Mouse (Mus musculus) intestine, embryonic 14.5 days (tissue): ENCODE measurements around the gene Pkig. TPM values are rescaled to one million over a fixed set of nuclear protein-coding genes. Genes with fewer than 3 reads are reported as not detected.
A peak's percentile ranks its signal among the peaks of the same experiment; 100 is the strongest.
"Not testable (repeated sequence)": the region's sequence is repeated elsewhere in the genome, so short reads cannot be mapped to it uniquely, and the experiment has no call there.

Experiments used
- ATAC-seq: fragments of 200-750 bp; cut with Nextera tagmentation; replicated peaks from 2 replicates; pipeline ENCODE4 v1.8.0; 2017; ENCODE audit warnings: low read depth, moderate number of reproducible peaks, moderate TSS enrichment, moderate library complexity; ENCODE audit not compliant: low FRiP score, low TSS enrichment
- DNase-seq: peaks from one replicate; pipeline ENCODE4 v3.0.0-alpha.2; 2018; ENCODE audit warnings: low spot score
- H3K27ac ChIP-seq: fragments of 300-500 bp; sonication (generic); 2 replicates; pipeline ENCODE4 v1.5.1; 2014; ENCODE audit warnings: low read depth, mild to moderate bottlenecking, control low read depth
- H3K27me3 ChIP-seq: fragments of 300-500 bp; sonication (generic); replicated peaks from 2 replicates; pipeline ENCODE4 v1.6.1; 2014; ENCODE audit warnings: low read length, control low read depth; ENCODE audit not compliant: control insufficient read depth, insufficient read depth
- H3K36me3 ChIP-seq: fragments of 300-500 bp; sonication (generic); 2 replicates; pipeline ENCODE4 v1.6.1; 2014; ENCODE audit warnings: low read length, control low read depth; ENCODE audit not compliant: control insufficient read depth, insufficient read depth
- H3K4me1 ChIP-seq: fragments of 300-500 bp; sonication (generic); replicated peaks from 2 replicates; pipeline ENCODE4 v1.6.1; 2014; ENCODE audit warnings: low read length, control low read depth, mixed read lengths; ENCODE audit not compliant: control insufficient read depth, insufficient read depth
- H3K4me2 ChIP-seq: fragments of 300-500 bp; sonication (generic); 2 replicates; pipeline ENCODE4 v1.6.1; 2014; ENCODE audit warnings: low read length
- H3K4me3 ChIP-seq: fragments of 300-500 bp; sonication (generic); 2 replicates; pipeline ENCODE4 v1.5.1; 2014; ENCODE audit warnings: low read depth, low read length, control low read depth, mixed read lengths
- H3K9ac ChIP-seq: fragments of 300-500 bp; sonication (generic); 2 replicates; pipeline ENCODE4 v1.6.1; 2014; ENCODE audit warnings: mild to moderate bottlenecking, low read length
- H3K9me3 ChIP-seq: fragments of 300-500 bp; sonication (generic); 2 replicates; pipeline ENCODE4 v1.6.1; 2016; ENCODE audit warnings: low read length, control low read depth; ENCODE audit not compliant: control insufficient read depth
- WGBS: fragments of 180-500 bp; shearing (Covaris S2); extraction: QIAGEN DNeasy Blood & Tissue Kit; methylation state at CpG from one replicate; pipeline ENCODE4 v1.1.7; 2014; 5-methylcytosine and 5-hydroxymethylcytosine counted together
- polyA plus RNA-seq: library from polyadenylated mRNA; unstranded; fragments of >200 nt; fragmentation: Nextera tagmentation; extraction: Ambion mirVana; gene quantifications from 2 replicates; pipeline ENCODE4 v1.2.1, GENCODE M21; 2014

The Pkig gene
- polyA plus RNA-seq, 1 experiment from 2014 or later = 130 TPM

- H3K27me3 ChIP-seq = no peaks in the 10 kb centered on the region
- 79% methylated on average over 3 of the region's 3 CpGs for WGBS
- H3K4me3 ChIP-seq = no peak overlapping the region
- DNase-seq = no peak
- no peak for ATAC-seq
- H3K9me3 ChIP-seq = no peaks in the 10 kb centered on the region
- H3K4me1 ChIP-seq = no peaks in the 10 kb centered on the region
- no peak overlapping the region for H3K9ac ChIP-seq
- peaks cover 94% of the 10 kb centered on the region for H3K36me3 ChIP-seq
- H3K4me2 ChIP-seq = no peak overlapping the region
- no peak overlapping the region for H3K27ac ChIP-seq
These were observed 40.8 kb upstream of the Pkig start for GRCm38 (mm10) chr2:163617232-163617863.

DNA sequence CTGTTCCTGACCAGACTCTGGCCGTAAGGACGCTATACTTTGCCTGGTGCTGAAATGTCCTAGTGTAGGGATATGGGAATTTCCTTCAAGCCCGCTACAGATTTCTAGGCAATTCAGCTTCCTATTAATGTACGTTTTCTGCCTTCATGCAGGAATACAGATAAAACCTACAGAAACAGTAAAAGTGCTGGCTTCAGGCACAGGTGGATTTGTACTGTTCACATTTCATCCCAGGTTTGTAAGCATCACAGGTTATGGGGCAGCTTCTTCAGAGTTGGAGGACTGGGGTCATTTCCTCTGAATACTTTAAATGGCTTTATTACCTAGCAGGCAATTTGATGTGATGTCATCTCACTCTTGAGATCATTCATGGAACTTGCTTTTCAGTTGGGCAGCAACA is 40.3 kb upstream of the Pkig start:
- H3K4me1 ChIP-seq = no peaks in the 10 kb centered on the region
- no peak overlapping the region for H3K4me3 ChIP-seq
- H3K9ac ChIP-seq = no peak overlapping the region
- H3K9me3 ChIP-seq = no peaks in the 10 kb centered on the region
- 85% methylated on average over 4 of the region's 4 CpGs for WGBS
- H3K36me3 ChIP-seq = peaks cover 94% of the 10 kb centered on the region
- no peaks in the 10 kb centered on the region for H3K27me3 ChIP-seq
- no peak overlapping the region for H3K4me2 ChIP-seq
- DNase-seq (no peak), ATAC-seq (no peak)
- no peak overlapping the region for H3K27ac ChIP-seq

DNA sequence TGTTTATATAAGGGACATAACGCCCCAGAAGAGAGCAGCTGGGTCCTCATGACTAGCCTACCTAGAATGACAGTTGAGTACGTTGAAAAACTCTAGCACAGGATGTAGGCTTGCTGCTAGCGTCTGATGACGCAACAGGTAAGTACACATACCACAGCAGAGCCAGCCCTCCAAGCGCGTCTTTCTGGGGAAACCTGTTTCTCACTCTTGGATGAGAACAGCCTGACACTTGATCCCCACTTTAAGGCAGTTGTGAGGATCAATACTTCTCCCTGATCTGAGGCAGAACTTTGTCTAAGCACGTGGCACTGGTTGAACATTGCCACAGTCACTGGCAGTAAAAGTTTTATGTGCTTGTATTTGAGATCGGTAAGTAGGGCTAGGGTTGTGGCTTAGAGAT is 37.7 kb upstream of the Pkig start:
- no peaks in the 10 kb centered on the region for H3K9me3 ChIP-seq
- peak; percentile 85 for ATAC-seq
- no peak overlapping the region for H3K9ac ChIP-seq
- no peak overlapping the region for H3K4me2 ChIP-seq
- H3K27me3 ChIP-seq = no peaks in the 10 kb centered on the region
- no peak overlapping the region for H3K4me3 ChIP-seq
- no peak overlapping the region for H3K27ac ChIP-seq
- peaks cover 95% of the 10 kb centered on the region for H3K36me3 ChIP-seq
- 71% methylated on average over 8 of the region's 8 CpGs for WGBS
- peak; percentile 56 for DNase-seq
- H3K4me1 ChIP-seq = no peaks in the 10 kb centered on the region

- peaks cover 95% of the 10 kb centered on the region for H3K36me3 ChIP-seq
- H3K9me3 ChIP-seq, H3K27ac ChIP-seq, DNase-seq, H3K4me3 ChIP-seq, H3K4me2 ChIP-seq, H3K27me3 ChIP-seq, ATAC-seq, H3K9ac ChIP-seq, H3K4me1 ChIP-seq: not testable (repeated sequence)
- 94% methylated on average over 3 of the region's 3 CpGs for WGBS
These were observed 36.8 kb upstream of the Pkig start for GRCm38 (mm10) chr2:163621401-163621800.

GRCm38 (mm10) chr2:163631223-163631622 is 27.0 kb upstream of the Pkig start:
- Histone ChIP-seq H3K4me2 (no peak overlapping the region), H3K4me3 (no peak overlapping the region), H3K36me3 (peaks cover 92% of the 10 kb centered on the region), H3K27me3 (no peaks in the 10 kb centered on the region), H3K9ac (no peak overlapping the region), H3K4me1 (no peaks in the 10 kb centered on the region), H3K9me3 (no peaks in the 10 kb centered on the region), H3K27ac (no peak overlapping the region)
- ATAC-seq (no peak), DNase-seq (no peak)
- WGBS = 89% methylated on average over 4 of the region's 4 CpGs

DNA sequence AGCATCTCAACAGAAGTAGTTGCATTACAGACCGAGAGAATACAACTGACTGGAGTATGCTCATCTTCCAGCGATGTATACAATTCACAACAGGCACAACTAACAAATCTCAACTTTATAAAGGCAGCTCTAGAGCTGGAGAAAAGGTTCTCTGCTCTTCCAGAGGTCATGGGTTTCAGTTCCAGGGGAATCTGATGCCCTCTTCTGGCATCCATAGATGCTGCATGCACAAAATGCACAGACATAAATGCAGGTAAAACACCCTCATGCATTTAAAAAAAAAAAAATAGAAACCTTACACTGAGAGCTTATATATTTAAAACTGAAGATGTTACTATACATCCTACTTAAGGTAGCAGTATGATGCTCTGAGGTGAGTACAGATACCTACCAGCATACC is 26.5 kb upstream of the Pkig start:
- H3K27me3 ChIP-seq = no peaks in the 10 kb centered on the region
- 91% methylated on average over 2 of the region's 2 CpGs for WGBS
- no peak overlapping the region for H3K27ac ChIP-seq
- H3K4me3 ChIP-seq = no peak overlapping the region
- H3K4me2 ChIP-seq = no peak overlapping the region
- no peak for ATAC-seq
- H3K4me1 ChIP-seq = no peaks in the 10 kb centered on the region
- H3K9me3 ChIP-seq = no peaks in the 10 kb centered on the region
- H3K9ac ChIP-seq = no peak overlapping the region
- peaks cover 92% of the 10 kb centered on the region for H3K36me3 ChIP-seq
- DNase-seq = no peak

- no peak overlapping the region for H3K4me3 ChIP-seq
- peaks cover 15% of the 10 kb centered on the region for H3K4me1 ChIP-seq
- peaks cover 76% of the 10 kb centered on the region for H3K36me3 ChIP-seq
- DNase-seq (no peak), ATAC-seq (no peak)
- 92% methylated on average over 2 of the region's 2 CpGs for WGBS
- H3K27ac ChIP-seq = no peak overlapping the region
- no peak overlapping the region for H3K9ac ChIP-seq
- H3K9me3 ChIP-seq = no peaks in the 10 kb centered on the region
- no peaks in the 10 kb centered on the region for H3K27me3 ChIP-seq
- no peak overlapping the region for H3K4me2 ChIP-seq
These were observed 24.0 kb upstream of the Pkig start for GRCm38 (mm10) chr2:163634211-163634610.

DNA sequence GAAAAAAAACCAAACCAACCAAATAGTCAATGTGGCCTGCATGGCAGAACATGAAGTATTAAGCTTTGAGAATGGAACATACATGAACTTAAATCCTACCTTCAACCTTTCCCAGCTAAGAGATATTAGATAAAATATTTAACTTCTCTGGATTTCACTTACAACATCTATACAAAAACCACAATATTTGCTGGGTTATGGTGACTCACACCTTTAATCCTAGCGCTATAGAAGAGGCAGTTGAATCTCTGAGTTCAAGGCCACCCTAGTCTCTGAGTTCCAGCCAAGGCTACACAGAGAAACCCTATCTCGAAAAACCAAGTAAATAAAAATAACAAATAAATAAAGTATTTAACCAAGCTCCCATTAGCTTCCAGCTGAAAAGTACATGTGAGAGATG is 22.1 kb upstream of the Pkig start:
- Histone ChIP-seq H3K27ac (no peak overlapping the region), H3K4me3 (no peak overlapping the region), H3K9ac (no peak overlapping the region), H3K4me2 (no peak overlapping the region), H3K36me3 (peaks cover 69% of the 10 kb centered on the region), H3K27me3 (no peaks in the 10 kb centered on the region), H3K9me3 (no peaks in the 10 kb centered on the region), H3K4me1 (peaks cover 20% of the 10 kb centered on the region)
- ATAC-seq = no peak
- DNase-seq = no peak
- WGBS = 86% methylated on average over 2 of the region's 2 CpGs

- Histone ChIP-seq H3K4me3 (no peak overlapping the region), H3K36me3 (peaks cover 54% of the 10 kb centered on the region), H3K4me1 (peaks cover 34% of the 10 kb centered on the region), H3K4me2 (no peak overlapping the region), H3K9ac (no peak overlapping the region), H3K27ac (peak overlapping the region; percentile 1; the same call in 1 of the 2 replicates), H3K9me3 (no peaks in the 10 kb centered on the region), H3K27me3 (no peaks in the 10 kb centered on the region)
- WGBS = 34% methylated on average over 5 of the region's 5 CpGs
- no peak for DNase-seq
- ATAC-seq = peak; percentile 64; the same call in 1 of the 2 replicates
These were observed 20.4 kb upstream of the Pkig start for GRCm38 (mm10) chr2:163637655-163638266.
